ENCODE assay signal across 10 mouse cellular contexts in genomic region chrX:7604004-7604403, GRCm38 (mm10). TPM values are rescaled to one million over a fixed set of nuclear protein-coding genes. Genes with fewer than 3 reads are reported as not detected.
DNase-seq lines count a peak whose midpoint lies in the region; ATAC-seq and TF ChIP-seq lines count a peak whose summit lies in the region.
"Had no signal": no experiment of that assay in that cellular context is flagged by ENCODE, and none has a peak within 500 bp of the region (broad histone marks: within the 10 kb centered on the region; RNA-seq: fewer than 3 reads in every experiment).

No protein-coding gene starts in this region.

- no peak overlapping the region for H3K4me3 ChIP-seq in hindbrain, embryonic 13.5 days
- H3K4me3 ChIP-seq in hindbrain, embryonic 11.5 days (ENCODE audit: low read depth, low read length) = no peak overlapping the region
- peak overlapping the region; percentile 42 for H3K4me3 ChIP-seq in C2C12 (ENCODE audit: insufficient read depth, poor library complexity, severe bottlenecking)
- no peak overlapping the region for H3K4me3 ChIP-seq in embryonic facial prominence, embryonic 14.5 days (ENCODE audit: low read depth, low read length)
- peak overlapping the region in 1 of 2 experiments; percentile 61; a peak in 2 of 4 replicates for H3K4me3 ChIP-seq in liver, embryonic 14.5 days (ENCODE audit: insufficient read depth in 1 of 2, low read depth in 2 of 2, low read length in 2 of 2)

- H3K4me1 ChIP-seq in hindbrain, embryonic 13.5 days (replicated peaks) = peaks cover 11% of the 10 kb centered on the region
- H3K4me1 ChIP-seq in hindbrain, embryonic 11.5 days (replicated peaks; ENCODE audit: control insufficient read depth, insufficient read depth, low read length) = no peaks in the 10 kb centered on the region
- no peaks in the 10 kb centered on the region for H3K4me1 ChIP-seq in embryonic facial prominence, embryonic 14.5 days (ENCODE audit: control insufficient read depth, insufficient read depth, low read length)
- peaks cover 0 to 5% of the 10 kb centered on the region in 2 experiments; a peak in 2 of 4 replicates for H3K4me1 ChIP-seq in liver, embryonic 14.5 days (replicated peaks; ENCODE audit: control insufficient read depth in 2 of 2, insufficient read depth in 2 of 2, low read length in 1 of 2)

- peaks cover 5% of the 10 kb centered on the region for H3K36me3 ChIP-seq in hindbrain, embryonic 13.5 days
- H3K36me3 ChIP-seq in hindbrain, embryonic 11.5 days (ENCODE audit: control insufficient read depth, insufficient read depth, low read length) = no peaks in the 10 kb centered on the region
- H3K36me3 ChIP-seq in C2C12 (ENCODE audit: control insufficient read depth, insufficient read depth) = peaks cover 3% of the 10 kb centered on the region
- no peaks in the 10 kb centered on the region for H3K36me3 ChIP-seq in embryonic facial prominence, embryonic 14.5 days (ENCODE audit: control insufficient read depth, insufficient read depth, low read length)
- no peaks in the 10 kb centered on the region; the same call in 1 of the 2 replicates for H3K36me3 ChIP-seq in liver, embryonic 14.5 days (replicated peaks; ENCODE audit: control insufficient read depth, insufficient read depth, low read depth)

- H3K27ac ChIP-seq in hindbrain, embryonic 13.5 days = no peak overlapping the region
- H3K27ac ChIP-seq in hindbrain, embryonic 11.5 days (ENCODE audit: low read depth, low read length) = no peak overlapping the region
- H3K27ac ChIP-seq in embryonic facial prominence, embryonic 14.5 days (replicated peaks; ENCODE audit: low read depth, low read length) = no peak overlapping the region
- no peak overlapping the region for H3K27ac ChIP-seq in liver, embryonic 14.5 days
- H3K27ac ChIP-seq: heart, adult 2 months had no signal

- no peak for TF ChIP-seq CTCF in C2C12 (IDR thresholded peaks at IDR 0.05; ENCODE audit: control insufficient read depth, insufficient read depth, insufficient read length)
- no peak for TF ChIP-seq CTCF in liver, embryonic 14.5 days (IDR thresholded peaks at IDR 0.05; ENCODE audit: low read depth)

- WGBS in hindbrain, embryonic 13.5 days = 94% methylated on average over 7 of the region's 7 CpGs
- WGBS in hindbrain, embryonic 11.5 days = 92% methylated on average over 7 of the region's 7 CpGs
- WGBS in embryonic facial prominence, embryonic 14.5 days = 89% methylated on average over 7 of the region's 7 CpGs
- 54% methylated on average over 7 of the region's 7 CpGs for WGBS in liver, embryonic 14.5 days (ENCODE audit: insufficient replicate concordance)

- peaks cover 2% of the 10 kb centered on the region for H3K79me3 ChIP-seq in C2C12 (ENCODE audit: low read depth)

- no peaks in the 10 kb centered on the region for H3K9me3 ChIP-seq in hindbrain, embryonic 13.5 days
- no peaks in the 10 kb centered on the region for H3K9me3 ChIP-seq in hindbrain, embryonic 11.5 days (ENCODE audit: control insufficient read depth, low read length)
- no peaks in the 10 kb centered on the region for H3K9me3 ChIP-seq in embryonic facial prominence, embryonic 14.5 days (ENCODE audit: control insufficient read depth, low read length)
- H3K9me3 ChIP-seq in liver, embryonic 14.5 days (ENCODE audit: control insufficient read depth, low read length) = no peaks in the 10 kb centered on the region

- DNase-seq in hindbrain, embryonic 11.5 days (ENCODE audit: low spot score) = no peak
- DNase-seq in embryonic facial prominence, embryonic 14.5 days (ENCODE audit: low spot score) = no peak
- no peak for DNase-seq in liver, embryonic 14.5 days (ENCODE audit: low read depth in 3 of 3, low spot score in 3 of 3)
- DNase-seq in left cerebral cortex, postnatal 10 days (ENCODE audit: extremely low spot score in 1 of 2, low spot score in 2 of 2) = no peak
- DNase-seq in c-Kit-positive CD71-positive TER-119-positive erythroid progenitor cells, embryonic 14.5 days (ENCODE audit: low spot score) = no peak
- no peak for DNase-seq in urinary bladder, postnatal 14 days (ENCODE audit: low spot score)
- DNase-seq: adrenal gland, postnatal 36 days; heart, adult 2 months had no signal

- intact Hi-C loops in left cerebral cortex, postnatal 10 days (cut with DNase I) = no loop called here

- TF ChIP-seq EP300 in liver, embryonic 14.5 days (IDR thresholded peaks at IDR 0.05; ENCODE audit: low read depth) = no peak

- no peak for ATAC-seq in hindbrain, embryonic 13.5 days (ENCODE audit: low FRiP score)
- ATAC-seq in hindbrain, embryonic 11.5 days (ENCODE audit: low FRiP score) = no peak
- no peak for ATAC-seq in embryonic facial prominence, embryonic 14.5 days (ENCODE audit: low read depth)
- no peak for ATAC-seq in liver, embryonic 14.5 days (ENCODE audit: insufficient read depth)

- peaks cover 4% of the 10 kb centered on the region; the same call in 1 of the 2 replicates for H3K27me3 ChIP-seq in hindbrain, embryonic 13.5 days
- H3K27me3 ChIP-seq in hindbrain, embryonic 11.5 days (ENCODE audit: control insufficient read depth, insufficient read depth, low read length) = no peaks in the 10 kb centered on the region
- H3K27me3 ChIP-seq in C2C12 (ENCODE audit: control insufficient read depth, insufficient read depth, insufficient read length) = no peaks in the 10 kb centered on the region
- H3K27me3 ChIP-seq in embryonic facial prominence, embryonic 14.5 days (replicated peaks; ENCODE audit: control insufficient read depth, insufficient read depth, low read length) = no peaks in the 10 kb centered on the region
- no peaks in the 10 kb centered on the region for H3K27me3 ChIP-seq in liver, embryonic 14.5 days (ENCODE audit: control insufficient read depth, insufficient read depth, low read length)

- peak overlapping the region; percentile 53 for H3ac ChIP-seq in C2C12 (ENCODE audit: control insufficient read depth, insufficient read length, low read depth)

- no peak overlapping the region for H3K9ac ChIP-seq in hindbrain, embryonic 13.5 days
- no peak overlapping the region for H3K9ac ChIP-seq in hindbrain, embryonic 11.5 days (ENCODE audit: low read depth, low read length)
- no peak overlapping the region for H3K9ac ChIP-seq in embryonic facial prominence, embryonic 14.5 days (ENCODE audit: low read depth, low read length)
- H3K9ac ChIP-seq in liver, embryonic 14.5 days (replicated peaks) = no peak overlapping the region

- H3K4me2 ChIP-seq in hindbrain, embryonic 13.5 days = peak overlapping the region; percentile 53
- no peak overlapping the region for H3K4me2 ChIP-seq in hindbrain, embryonic 11.5 days (replicated peaks; ENCODE audit: low read depth, low read length)
- peak overlapping the region; percentile 56; the same call in 1 of the 2 replicates for H3K4me2 ChIP-seq in embryonic facial prominence, embryonic 14.5 days (ENCODE audit: low read depth, low read length)
- peak overlapping the region; percentile 76 for H3K4me2 ChIP-seq in liver, embryonic 14.5 days (ENCODE audit: low read depth)

- peaks cover 15% of the 10 kb centered on the region for H3K79me2 ChIP-seq in C2C12 (ENCODE audit: control insufficient read depth, insufficient read depth)

RNA-seq across cellular contexts. Expression of gene Ccdc22, which starts 1.3 kb away (rescaled TPM):
- polyA plus RNA-seq in hindbrain, embryonic 13.5 days (2015; fragmentation: Nextera tagmentation; extraction: Ambion mirVana) = 29.6 and 32.0 TPM in 2 replicates
- 22.4 and 25.8 TPM in 2 replicates for polyA plus RNA-seq in hindbrain, embryonic 11.5 days (2014; fragmentation: Nextera tagmentation; extraction: Ambion mirVana)
- 38.0 TPM for polyA plus RNA-seq in C2C12 (2012; fragmentation: generic; extraction: Trizol)
- polyA plus RNA-seq in embryonic facial prominence, embryonic 14.5 days (2014; fragmentation: Nextera tagmentation; extraction: Ambion mirVana) = 22.6 and 27.2 TPM in 2 replicates
- 9.0 TPM in 2 replicates for polyA plus RNA-seq in liver, embryonic 14.5 days (2012; rRNA removed)
- 16.7 and 19.0 TPM in 2 replicates for polyA plus RNA-seq in liver, embryonic 14.5 days (2014; fragmentation: Nextera tagmentation; extraction: Ambion mirVana)
- total RNA-seq in left cerebral cortex, postnatal 10 days (2021) = 10 to 100 TPM; 22.8 to 25.9 TPM

RNA-seq across cellular contexts. Expression of gene Cacna1f, which starts 2.9 kb away (rescaled TPM):
- polyA plus RNA-seq in hindbrain, embryonic 13.5 days (2015; fragmentation: Nextera tagmentation; extraction: Ambion mirVana) = 0.13 TPM in 1 of 2 replicates, not detected in the other
- 0.04 TPM in 1 of 2 replicates, not detected in the other for polyA plus RNA-seq in hindbrain, embryonic 11.5 days (2014; fragmentation: Nextera tagmentation; extraction: Ambion mirVana)
- not detected for polyA plus RNA-seq in C2C12 (2012; fragmentation: generic; extraction: Trizol)
- 0.04 and 0.08 TPM in 2 replicates for polyA plus RNA-seq in embryonic facial prominence, embryonic 14.5 days (2014; fragmentation: Nextera tagmentation; extraction: Ambion mirVana)
- polyA plus RNA-seq in liver, embryonic 14.5 days (2012; rRNA removed) = 0.04 and 0.06 TPM in 2 replicates
- polyA plus RNA-seq in liver, embryonic 14.5 days (2014; fragmentation: Nextera tagmentation; extraction: Ambion mirVana) = 0.03 and 0.11 TPM in 2 replicates
- under 1 TPM; 0.08 to 0.17 TPM for total RNA-seq in left cerebral cortex, postnatal 10 days (2021)
- total RNA-seq: heart, adult 2 months had no signal

RNA-seq across cellular contexts. Expression of gene Ppp1r3f, which starts 29.9 kb away (rescaled TPM):
- polyA plus RNA-seq in hindbrain, embryonic 13.5 days (2015; fragmentation: Nextera tagmentation; extraction: Ambion mirVana) = 4.4 and 5.2 TPM in 2 replicates
- polyA plus RNA-seq in hindbrain, embryonic 11.5 days (2014; fragmentation: Nextera tagmentation; extraction: Ambion mirVana) = 1.3 and 1.6 TPM in 2 replicates
- 3.3 TPM for polyA plus RNA-seq in C2C12 (2012; fragmentation: generic; extraction: Trizol)
- 1.8 and 2.1 TPM in 2 replicates for polyA plus RNA-seq in embryonic facial prominence, embryonic 14.5 days (2014; fragmentation: Nextera tagmentation; extraction: Ambion mirVana)
- 0.42 and 0.56 TPM in 2 replicates for polyA plus RNA-seq in liver, embryonic 14.5 days (2012; rRNA removed)
- 0.06 TPM in 2 replicates for polyA plus RNA-seq in liver, embryonic 14.5 days (2014; fragmentation: Nextera tagmentation; extraction: Ambion mirVana)
- total RNA-seq in left cerebral cortex, postnatal 10 days (2021) = 10 to 100 TPM; 13.5 to 15.9 TPM

RNA-seq across cellular contexts. Expression of gene Foxp3, which starts 30.6 kb away (rescaled TPM):
- 0.21 TPM in 1 of 2 replicates, not detected in the other for polyA plus RNA-seq in hindbrain, embryonic 13.5 days (2015; fragmentation: Nextera tagmentation; extraction: Ambion mirVana)
- 0.10 TPM in 1 of 2 replicates, not detected in the other for polyA plus RNA-seq in hindbrain, embryonic 11.5 days (2014; fragmentation: Nextera tagmentation; extraction: Ambion mirVana)
- polyA plus RNA-seq in C2C12 (2012; fragmentation: generic; extraction: Trizol) = 0.11 TPM
- polyA plus RNA-seq in embryonic facial prominence, embryonic 14.5 days (2014; fragmentation: Nextera tagmentation; extraction: Ambion mirVana) = not detected in 2 replicates
- polyA plus RNA-seq in liver, embryonic 14.5 days (2012; rRNA removed) = not detected in 2 replicates
- polyA plus RNA-seq in liver, embryonic 14.5 days (2014; fragmentation: Nextera tagmentation; extraction: Ambion mirVana) = not detected in 2 replicates
- under 1 TPM in 1 of 2 experiments, not detected in 1; 0.62 TPM for total RNA-seq in left cerebral cortex, postnatal 10 days (2021)
- total RNA-seq: adrenal gland, postnatal 36 days; heart, adult 2 months had no signal
- polyA plus RNA-seq: heart, adult 2 months had no signal

RNA-seq across cellular contexts. Expression of gene Syp, which starts 34.3 kb away (rescaled TPM):
- 108 and 115 TPM in 2 replicates for polyA plus RNA-seq in hindbrain, embryonic 13.5 days (2015; fragmentation: Nextera tagmentation; extraction: Ambion mirVana)
- 13.9 and 14.5 TPM in 2 replicates for polyA plus RNA-seq in hindbrain, embryonic 11.5 days (2014; fragmentation: Nextera tagmentation; extraction: Ambion mirVana)
- polyA plus RNA-seq in C2C12 (2012; fragmentation: generic; extraction: Trizol) = 0.75 TPM
- 4.6 and 4.7 TPM in 2 replicates for polyA plus RNA-seq in embryonic facial prominence, embryonic 14.5 days (2014; fragmentation: Nextera tagmentation; extraction: Ambion mirVana)
- 0.34 and 0.39 TPM in 2 replicates for polyA plus RNA-seq in liver, embryonic 14.5 days (2012; rRNA removed)
- polyA plus RNA-seq in liver, embryonic 14.5 days (2014; fragmentation: Nextera tagmentation; extraction: Ambion mirVana) = 0.05 and 0.25 TPM in 2 replicates
- 1,000 to 10,000 TPM; 1,744 to 1,801 TPM for total RNA-seq in left cerebral cortex, postnatal 10 days (2021)
